Mouse (Mus musculus) lung, postnatal 25 days (tissue): ENCODE measurements around the gene Prn.

Source experiments
- DNase-seq: peaks from one replicate; pipeline ENCODE4 v3.0.0; 2022; ENCODE audit warnings: low spot score

Gene Prn

DNA sequence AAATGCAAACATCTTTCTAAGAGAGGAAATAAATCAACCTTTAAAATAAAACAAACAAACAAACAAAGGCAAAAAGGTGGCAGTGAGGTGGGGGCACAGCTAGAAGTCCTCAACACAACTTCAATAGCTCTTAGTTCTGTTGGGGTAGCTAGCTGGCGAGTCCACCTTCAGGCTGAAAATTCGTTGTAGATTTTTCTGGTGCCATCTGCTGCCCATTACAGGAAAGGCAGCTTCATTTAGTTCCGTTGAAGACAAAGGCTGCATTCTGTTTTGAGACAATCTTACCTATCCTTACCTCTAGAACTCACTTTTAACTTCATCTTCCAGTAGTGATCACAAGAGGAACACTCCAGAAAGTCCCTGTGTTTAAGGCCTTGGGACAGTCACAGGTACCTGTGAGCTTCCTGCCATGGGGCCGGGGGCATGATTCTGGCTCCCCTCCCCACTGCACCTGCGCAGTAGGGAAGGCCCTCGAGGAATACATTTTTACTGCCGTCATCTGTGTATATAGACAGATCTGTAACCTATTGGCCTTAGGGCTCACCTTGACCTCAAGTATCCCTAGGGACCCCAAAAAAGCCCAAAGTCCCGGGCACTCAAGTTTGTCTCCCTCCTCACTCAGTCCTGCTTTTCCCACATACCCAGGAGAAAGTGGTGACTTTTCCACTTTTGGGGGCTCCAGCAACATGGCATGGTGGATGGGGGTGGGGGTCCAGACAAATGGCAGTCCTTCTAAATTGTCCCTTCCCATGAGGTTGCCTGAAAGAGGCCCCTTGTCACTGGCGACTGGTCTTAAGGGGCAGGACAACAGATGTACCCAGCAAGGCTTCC, 40.2 kb downstream of the Prn start:
- peak; percentile 52 for DNase-seq

DNA sequence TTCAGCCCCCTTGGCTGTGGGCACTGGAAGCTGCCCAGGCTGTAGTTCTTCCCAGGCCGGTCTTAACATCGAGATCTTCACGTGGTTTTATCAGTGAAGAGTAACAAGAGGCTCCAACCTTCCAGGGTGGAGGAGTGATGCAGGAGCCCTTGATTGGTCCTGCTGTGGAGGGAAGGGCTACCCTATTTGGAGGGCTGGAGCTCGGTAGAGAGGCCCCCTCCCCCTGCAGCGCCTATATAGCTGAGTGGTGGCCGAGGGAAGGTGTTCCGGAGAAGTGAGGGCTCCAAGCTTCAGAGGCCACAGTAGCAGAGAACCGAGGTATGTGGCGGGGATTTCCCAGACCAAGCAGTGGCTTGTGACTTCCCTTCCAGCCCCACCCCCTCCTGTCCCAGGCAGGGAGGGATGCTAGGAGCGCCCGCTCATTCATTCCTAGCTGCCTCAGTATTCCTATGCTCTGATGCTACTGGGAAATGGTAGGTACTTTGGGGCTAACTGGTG, 40.9 kb downstream of the Prn start, which contains the start of gene Prnd:
Gene Prnd (plus strand): TSS at position 264 of the 498 bp plus-strand sequence.
- no peak for DNase-seq

- DNase-seq: no peak
These were observed 42.7 kb downstream of the Prn start for GRCm38 (mm10) chr2:131952456-131952855.

GRCm38 (mm10) chr2:131952961-131953538, 43.3 kb downstream of the Prn start:
- DNase-seq: no peak

GRCm38 (mm10) chr2:131953711-131954110, 44.0 kb downstream of the Prn start:
- DNase-seq: no peak

GRCm38 (mm10) chr2:131954835-131955234, 45.1 kb downstream of the Prn start:
- peak; percentile 43 for DNase-seq

- DNase-seq: peak; percentile 77
These were observed 45.5 kb downstream of the Prn start for GRCm38 (mm10) chr2:131955264-131955663.

DNA sequence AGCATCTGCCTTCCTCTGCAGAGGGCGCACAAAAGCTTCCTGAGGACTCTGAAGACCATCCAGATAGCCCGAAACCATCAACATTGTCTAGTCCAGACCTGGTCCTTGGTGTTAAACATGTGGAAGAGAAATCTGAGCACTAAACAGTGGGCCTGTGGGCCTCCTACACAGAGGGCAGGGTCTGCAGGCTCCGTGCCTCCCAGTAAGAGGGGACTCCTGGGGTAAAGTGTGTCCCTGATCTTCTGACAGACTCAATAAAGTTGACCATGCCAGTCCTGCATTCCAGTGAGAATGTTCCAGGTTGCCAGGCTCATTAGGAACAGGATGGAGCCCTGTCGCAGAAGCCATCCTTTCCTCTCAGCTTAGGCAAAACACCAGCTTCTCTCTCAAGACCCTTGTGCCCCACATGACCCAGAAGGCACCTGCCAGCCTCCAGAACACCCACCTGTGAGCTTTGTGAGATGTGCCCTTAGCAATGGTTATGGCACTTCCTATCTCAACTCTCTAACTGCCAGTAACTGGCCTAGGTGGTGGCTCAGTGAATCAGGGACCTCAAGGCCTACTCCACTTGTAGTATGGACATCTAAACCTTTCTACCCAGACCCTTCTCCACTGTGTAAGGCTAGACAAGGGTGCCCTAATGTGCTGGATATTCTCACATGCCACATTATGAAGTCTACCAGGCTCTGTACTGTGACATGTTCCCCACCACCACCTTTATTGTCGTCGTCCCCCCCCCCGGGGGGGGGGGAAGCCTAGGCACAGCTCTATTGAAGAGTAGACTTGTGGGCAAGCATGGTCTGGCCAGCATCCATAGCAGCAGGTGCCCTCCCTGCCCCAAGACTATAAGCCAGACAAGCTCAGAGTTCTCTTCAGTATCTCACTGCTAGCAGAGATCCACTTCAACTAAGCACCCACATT, 46.8 kb downstream of the Prn start:
- no peak for DNase-seq

DNA sequence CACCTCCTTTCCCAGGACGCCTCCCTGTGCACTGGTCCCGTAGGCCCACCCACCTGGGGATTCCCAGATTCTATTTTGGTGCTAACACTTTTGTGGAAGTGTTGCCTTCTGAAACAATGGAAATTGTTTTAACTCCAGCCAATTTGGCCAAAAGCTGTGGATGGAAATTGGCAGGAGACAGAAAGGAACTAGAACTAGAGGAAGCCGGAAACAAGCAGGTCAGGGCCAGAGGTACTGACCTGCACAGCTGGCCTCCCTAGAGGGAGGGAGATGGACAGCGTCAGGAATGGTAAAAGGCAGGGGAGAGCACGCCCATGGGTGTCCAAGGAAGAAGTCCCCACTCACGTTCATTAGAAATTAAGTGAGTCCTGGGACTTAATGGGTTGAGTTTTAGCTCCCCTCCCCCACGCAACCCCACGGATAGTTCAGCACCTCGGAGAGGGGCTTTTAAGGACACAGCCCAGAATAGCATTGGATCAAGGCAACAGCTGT, 48.0 kb downstream of the Prn start:
- no peak for DNase-seq

- DNase-seq: no peak
These were observed 51.9 kb downstream of the Prn start for GRCm38 (mm10) chr2:131961671-131962070.

GRCm38 (mm10) chr2:131970597-131970996, 60.8 kb downstream of the Prn start:
- DNase-seq: no peak

DNA sequence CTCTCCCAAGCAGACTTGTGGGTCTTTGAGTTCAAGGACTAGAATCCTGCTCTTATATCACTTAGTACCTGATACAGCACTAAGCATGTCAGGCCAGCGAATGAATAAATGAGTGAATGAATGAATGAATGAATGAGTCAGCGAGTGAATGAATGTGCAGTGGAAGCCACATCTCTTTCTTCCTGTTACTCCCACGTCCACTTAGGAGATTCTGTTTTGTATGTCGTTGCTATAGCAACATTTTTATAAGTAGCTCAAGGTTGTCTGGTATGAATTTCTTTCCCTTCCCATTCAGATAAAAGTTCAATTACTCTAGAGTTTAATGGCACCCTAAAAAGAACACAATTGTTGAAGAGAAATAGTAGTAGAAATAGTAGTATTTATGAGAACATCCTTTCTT, 61.3 kb downstream of the Prn start:
- DNase-seq: no peak

DNA sequence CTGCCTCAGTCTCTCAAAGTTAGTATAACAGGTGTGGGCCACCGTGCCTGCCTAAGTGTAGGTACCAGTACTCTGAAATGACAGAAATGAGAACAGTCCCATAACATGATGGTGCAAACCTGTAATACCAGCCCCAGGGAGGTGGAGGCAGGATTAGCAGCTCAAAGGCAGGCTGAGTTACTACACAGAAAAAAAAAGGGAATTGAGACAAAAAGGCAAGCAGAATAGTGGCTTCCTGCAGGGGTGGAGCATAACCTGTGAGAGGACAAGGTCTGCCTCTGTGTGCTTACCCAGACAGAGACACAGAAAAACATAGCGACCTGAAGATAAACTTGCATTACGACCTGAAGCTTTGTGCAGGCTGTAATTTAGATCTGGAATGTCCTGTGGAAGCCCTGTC, 66.9 kb downstream of the Prn start:
- DNase-seq: no peak

DNA sequence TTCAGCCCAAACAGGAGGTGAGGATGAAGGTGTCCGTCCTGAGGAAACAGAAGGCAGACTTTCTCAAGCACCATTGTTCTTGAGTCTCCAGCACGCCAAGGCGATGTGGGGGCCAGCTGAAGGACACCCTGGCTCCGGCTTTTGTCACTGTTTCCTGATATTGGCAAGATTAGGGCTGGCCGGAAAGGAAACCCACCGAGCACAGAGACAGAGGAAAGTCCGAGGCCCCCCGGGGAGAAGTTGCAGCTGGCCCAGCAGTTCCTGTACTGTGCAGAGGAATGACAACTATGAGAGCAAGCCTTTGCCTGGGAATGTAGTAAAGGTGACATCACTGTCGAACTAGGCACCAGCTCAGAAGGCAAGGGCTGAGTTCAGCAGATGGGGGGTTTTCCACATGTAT, 71.1 kb downstream of the Prn start:
- no peak for DNase-seq

DNA sequence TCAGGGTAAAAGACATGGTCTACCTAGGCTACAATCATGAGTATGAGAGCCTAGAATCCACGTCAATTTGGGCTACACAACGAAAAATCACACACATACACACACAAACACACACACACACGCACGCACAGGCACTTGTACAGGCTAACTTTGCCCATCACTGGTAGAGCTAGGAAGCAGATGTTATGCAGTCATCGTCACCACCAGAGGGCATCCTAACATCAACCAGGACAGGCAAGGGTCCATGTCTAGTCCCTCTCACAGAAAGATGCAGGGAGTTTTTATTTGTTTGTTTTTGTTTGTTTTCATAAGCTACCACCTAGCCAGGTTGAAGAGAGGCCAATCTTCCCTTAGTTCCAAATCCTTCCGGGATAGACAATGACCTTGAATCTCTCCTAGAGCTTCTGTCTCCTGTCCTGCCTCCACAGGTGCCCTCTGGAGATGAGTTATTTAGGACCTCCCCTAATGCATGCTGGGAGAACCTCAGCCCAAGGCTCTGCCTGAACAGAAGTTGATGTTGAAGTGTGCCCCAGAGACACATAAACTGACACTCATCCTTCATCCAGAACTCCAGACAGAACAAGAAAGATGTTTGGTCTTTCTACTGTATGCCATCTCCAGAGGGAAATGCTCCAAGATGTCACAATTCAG, 72.9 kb downstream of the Prn start:
- peak; percentile 68 for DNase-seq

GRCm38 (mm10) chr2:131987950-131988349, 78.2 kb downstream of the Prn start:
- no peak for DNase-seq

- no peak for DNase-seq
These were observed 78.8 kb downstream of the Prn start for GRCm38 (mm10) chr2:131988550-131988949.

DNA sequence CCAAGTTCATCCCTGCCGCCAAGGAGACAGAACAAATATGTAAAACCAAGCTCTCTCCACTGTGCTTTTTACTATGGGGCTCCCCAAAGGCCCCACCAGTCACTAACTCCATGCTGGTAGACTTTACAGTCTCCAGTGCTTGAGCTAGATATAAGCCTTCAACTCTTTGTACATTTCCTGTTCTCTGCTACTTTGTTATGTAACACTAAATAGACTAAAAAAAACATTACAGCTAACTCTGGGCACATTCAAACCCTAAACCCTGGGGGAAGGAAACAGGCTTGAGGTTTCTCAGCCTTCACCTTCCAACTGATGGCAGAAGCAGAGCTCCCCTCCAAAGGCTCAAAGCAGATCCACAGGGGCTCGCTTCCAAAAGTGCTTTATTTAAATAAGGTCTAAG, 82.7 kb downstream of the Prn start:
- DNase-seq: no peak

DNA sequence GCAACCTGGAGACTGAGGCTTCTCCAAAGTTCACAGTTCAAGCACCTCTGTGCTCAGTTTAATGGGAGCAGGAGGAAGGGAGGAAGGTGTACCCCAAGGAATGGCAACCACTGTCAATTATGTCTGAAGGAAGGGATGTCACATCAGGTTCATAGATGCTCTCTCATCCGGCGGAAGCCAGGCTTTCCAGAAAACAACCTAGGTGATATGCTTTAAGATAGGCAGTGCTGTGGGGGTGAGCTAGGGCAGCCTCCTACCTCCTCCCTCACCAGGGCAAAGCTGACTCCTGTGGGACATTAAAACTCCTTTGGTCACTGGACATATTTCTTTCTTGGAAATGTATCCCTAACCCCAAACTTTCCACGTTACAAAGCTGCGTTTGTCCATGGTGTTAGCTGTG, 83.4 kb downstream of the Prn start:
- no peak for DNase-seq

DNA sequence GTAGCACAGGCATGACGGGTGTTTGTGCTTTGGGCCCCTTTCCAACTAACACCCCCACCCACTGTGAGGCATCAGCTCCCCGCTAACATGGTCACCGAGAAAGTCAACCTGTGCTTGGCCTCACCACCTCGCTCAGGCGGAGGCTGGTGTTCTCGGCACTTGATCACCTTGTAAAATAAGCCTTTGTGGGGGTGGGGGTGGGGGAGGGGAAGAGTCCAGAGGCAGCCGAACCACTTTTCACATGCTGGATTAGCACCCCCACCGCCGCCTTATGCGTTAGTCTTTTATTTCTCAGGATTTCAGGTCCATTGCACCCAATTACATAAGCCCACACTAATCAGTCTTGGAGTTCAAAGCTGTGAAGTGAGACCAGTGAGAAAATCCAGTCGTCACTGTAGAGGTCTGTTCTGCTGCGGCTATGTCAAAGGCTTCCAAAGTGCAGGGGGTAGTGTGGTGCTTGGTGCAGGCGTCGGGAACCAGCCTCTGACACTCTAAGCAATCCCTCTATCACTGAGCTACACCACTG, 83.9 kb downstream of the Prn start:
- no peak for DNase-seq

- no peak for DNase-seq
These were observed 85.2 kb downstream of the Prn start for GRCm38 (mm10) chr2:131994971-131995370.
